Mouse (Mus musculus) CH12.LX (cell line): ENCODE measurements around the gene Jak2.

ENCODE experiments used
- CTCF ChIP-seq, 2 experiments: IDR thresholded peaks in 1 of 2; conservative IDR thresholded peaks in 1 of 2; 2 replicates each; pipeline ENCODE4 v1.5.1; 2011 to 2012; ENCODE audit warnings: low read depth in 2 of 2, low read length in 2 of 2, improper control_type of control experiment in 1 of 2, inconsistent platforms in 1 of 2, mild to moderate bottlenecking in 1 of 2, moderate library complexity in 1 of 2
- EP300 ChIP-seq: IDR thresholded peaks from 2 replicates; pipeline ENCODE4 v1.6.1; 2011; ENCODE audit warnings: low read length, improper control_type of control experiment
- GABPA ChIP-seq: IDR thresholded peaks from 2 replicates; pipeline ENCODE4 v1.6.1; 2012; ENCODE audit warnings: low read depth, low read length, improper control_type of control experiment, inconsistent platforms; ENCODE audit not compliant: insufficient replicate concordance
- HCFC1 ChIP-seq: IDR thresholded peaks from 2 replicates; pipeline ENCODE4 v1.6.1; 2012; ENCODE audit warnings: low read depth, mild to moderate bottlenecking, inconsistent platforms, low read length, improper control_type of control experiment
- MYC ChIP-seq: IDR thresholded peaks from 2 replicates; pipeline ENCODE4 v1.6.1; 2011; ENCODE audit warnings: low read depth, mild to moderate bottlenecking, improper control_type of control experiment, low read length
- NRF1 ChIP-seq: IDR thresholded peaks from 2 replicates; pipeline ENCODE4 v1.6.1; 2014; ENCODE audit warnings: low read depth, mild to moderate bottlenecking, inconsistent platforms, low read length, improper control_type of control experiment, moderate library complexity
- POLR2A ChIP-seq: IDR thresholded peaks from 2 replicates; pipeline ENCODE4 v1.6.1; 2011; ENCODE audit warnings: low read depth, mild to moderate bottlenecking, improper control_type of control experiment, low read length
- POLR2AphosphoS2 ChIP-seq: IDR thresholded peaks from 2 replicates; pipeline ENCODE4 v1.6.1; 2011; ENCODE audit warnings: low read depth, low read length, improper control_type of control experiment
- TCF12 ChIP-seq: IDR thresholded peaks from 2 replicates; pipeline ENCODE4 v1.6.1; 2014; ENCODE audit warnings: low read depth, mild to moderate bottlenecking, inconsistent platforms, low read length, improper control_type of control experiment
- UBTF ChIP-seq: IDR thresholded peaks from 2 replicates; pipeline ENCODE4 v1.6.1; 2012; ENCODE audit warnings: low read depth, mild to moderate bottlenecking, inconsistent platforms, low read length, improper control_type of control experiment, moderate library complexity
- ZNF384 ChIP-seq: IDR thresholded peaks from 2 replicates; pipeline ENCODE4 v1.6.1; 2012; ENCODE audit warnings: low read depth, low read length, improper control_type of control experiment, inconsistent platforms

- no peak for TF ChIP-seq CTCF (conservative IDR thresholded peaks at IDR 0.05 in 1 of 2, IDR thresholded peaks at IDR 0.05 in 1 of 2; ENCODE audit: low read depth in 2 of 2, low read length in 2 of 2)
- no peak for TF ChIP-seq POLR2AphosphoS2
- no peak for TF ChIP-seq EP300
- TF ChIP-seq UBTF = no peak
- no peak for TF ChIP-seq NRF1
- TF ChIP-seq GABPA = no peak
- TF ChIP-seq TCF12 = no peak
- TF ChIP-seq POLR2A = no peak
- no peak for TF ChIP-seq ZNF384
- TF ChIP-seq HCFC1 = no peak
- no peak for TF ChIP-seq MYC
These were observed 104.7 kb downstream of the Jak2 start for GRCm38 (mm10) chr19:29356281-29356680.
